Mouse (Mus musculus) kidney, adult 2 months (tissue): ENCODE measurements around the gene Gstp2.
"Not testable (repeated sequence)": the region's sequence is repeated elsewhere in the genome, so short reads cannot be mapped to it uniquely, and the experiment has no call there.

Experiments used
- CTCF ChIP-seq: fragments of 200-500 bp; conservative IDR thresholded peaks from 2 replicates; pipeline ENCODE4 v1.5.1; 2011; ENCODE audit warnings: low read depth, mild to moderate bottlenecking, control low read depth, low read length, moderate library complexity, mixed read lengths; ENCODE audit not compliant: insufficient read depth, insufficient read length
- POLR2A ChIP-seq: fragments of 200-500 bp; IDR thresholded peaks from one replicate; pipeline ENCODE4 v1.6.1; 2011; ENCODE audit warnings: low read depth, low read length, control low read depth

GRCm38 (mm10) chr19:4049069-4049468, 3.2 kb upstream of the Gstp2 start:
- peak; percentile 34; the same call in 1 of the 2 replicates for TF ChIP-seq CTCF
- not testable (repeated sequence) for TF ChIP-seq POLR2A
